Comparison of ENCODE assay signal across 24 mouse cellular contexts in the genomic region with DNA sequence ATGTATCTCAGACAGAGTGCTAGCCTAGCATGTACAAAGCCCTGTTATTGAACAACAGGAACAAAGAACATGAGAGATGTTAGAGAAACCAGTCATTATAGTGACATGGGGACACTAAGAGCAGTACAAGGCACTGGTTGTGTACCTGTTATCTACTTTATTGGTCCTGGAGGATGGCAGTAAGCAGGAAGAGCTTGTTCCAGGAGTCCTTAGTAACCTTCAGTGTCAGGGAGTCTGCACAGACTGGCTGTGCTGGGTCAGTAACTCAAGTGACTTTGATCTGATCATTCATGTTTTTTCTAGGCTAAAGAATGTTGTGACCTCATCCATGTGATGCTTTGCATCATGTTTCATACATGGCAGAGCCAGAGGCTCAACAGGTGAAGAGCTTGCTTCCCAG. TPM values are rescaled to one million over a fixed set of nuclear protein-coding genes. Genes with fewer than 3 reads are reported as not detected.
"Had no signal": no experiment of that assay in that cellular context is flagged by ENCODE, and none has a peak within 500 bp of the region (broad histone marks: within the 10 kb centered on the region; RNA-seq: fewer than 3 reads in every experiment).

No protein-coding gene starts in this region.

- H3K9ac ChIP-seq: lung, embryonic 15.5 days; midbrain, embryonic 13.5 days; midbrain, embryonic 15.5 days; neural tube, embryonic 12.5 days had no signal

- H3K9me3 ChIP-seq: lung, embryonic 15.5 days; megakaryocyte, embryonic 14.5 days; midbrain, embryonic 13.5 days; midbrain, embryonic 15.5 days; neural tube, embryonic 12.5 days had no signal

- H3K4me3 ChIP-seq: lung, embryonic 15.5 days; megakaryocyte, embryonic 14.5 days; midbrain, embryonic 13.5 days; midbrain, embryonic 15.5 days; neural tube, embryonic 12.5 days had no signal

- H3K36me3 ChIP-seq: lung, embryonic 15.5 days; midbrain, embryonic 13.5 days; midbrain, embryonic 15.5 days; neural tube, embryonic 12.5 days had no signal

- ATAC-seq: lung, postnatal 0 days; midbrain, embryonic 13.5 days; midbrain, embryonic 15.5 days had no signal

- H3K27me3 ChIP-seq: lung, embryonic 15.5 days; midbrain, embryonic 13.5 days; midbrain, embryonic 15.5 days; neural tube, embryonic 12.5 days had no signal

- H3K4me1 ChIP-seq: lung, embryonic 15.5 days; megakaryocyte, embryonic 14.5 days; midbrain, embryonic 13.5 days; midbrain, embryonic 15.5 days; neural tube, embryonic 12.5 days had no signal

- H3K27ac ChIP-seq: lung, embryonic 15.5 days; macrophage; midbrain, embryonic 13.5 days; midbrain, embryonic 15.5 days; neural tube, embryonic 12.5 days had no signal

- DNase-seq: lung, adult 2 months; lung, postnatal 14 days; lung, postnatal 36 days; right cerebral cortex, postnatal 14 days; spleen, adult 18-20 months; thymus, adult 18-20 months; thymus, postnatal 14 days; thymus, postnatal 36 days had no signal

- H3K4me2 ChIP-seq: lung, embryonic 15.5 days; midbrain, embryonic 11.5 days; midbrain, embryonic 13.5 days; midbrain, embryonic 15.5 days; neural tube, embryonic 12.5 days had no signal

RNA-seq across cellular contexts. Expression of gene Slc7a15, which starts 42.7 kb away (rescaled TPM):
- total RNA-seq: megakaryocyte progenitor cell, adult 5-6 weeks; midbrain, postnatal 0 days; monocyte, adult 5-6 weeks; neutrophil, adult 5-6 weeks had no signal
- polyA plus RNA-seq: lung, adult 2 months; lung, embryonic 15.5 days; lung, postnatal 0 days; macrophage; midbrain, embryonic 11.5 days; midbrain, embryonic 13.5 days; midbrain, embryonic 15.5 days; midbrain, postnatal 0 days; neural tube, embryonic 12.5 days; neural tube, embryonic 14.5 days; stomach, embryonic 14.5 days; stomach, embryonic 16.5 days; urinary bladder, adult 2 months had no signal
